Mouse (Mus musculus): ENCODE results near the gene Gatm. TPM values are rescaled to one million over a fixed set of nuclear protein-coding genes. Genes with fewer than 3 reads are reported as not detected.
A peak's percentile ranks its signal among the peaks of the same experiment; 100 is the strongest.

The Gatm gene
- polyA plus RNA-seq, 1 experiment = 13.5 TPM

DNA sequence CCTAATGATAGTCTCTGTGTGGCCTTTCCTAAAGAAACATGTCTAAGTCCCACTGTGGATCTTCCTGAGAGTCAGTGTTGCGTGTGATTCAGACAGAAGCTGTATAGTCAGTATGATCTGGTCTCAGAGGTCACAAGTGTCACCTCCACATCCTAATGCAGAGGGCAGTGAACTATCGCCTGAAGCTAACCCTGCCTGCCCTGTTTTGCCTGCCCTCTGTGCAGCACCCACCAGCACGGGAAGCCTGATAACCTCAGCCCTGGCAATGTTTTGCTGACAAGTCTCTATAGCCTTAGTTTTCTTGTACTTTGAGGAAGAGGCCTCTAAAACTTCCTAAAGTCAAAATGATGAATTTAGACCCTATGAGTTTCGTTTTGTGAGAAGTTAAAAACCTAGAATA, 40.7 kb downstream of the Gatm start:
- no peak for DNase-seq
- Histone ChIP-seq H3K27ac (ENCODE audit: control insufficient read depth, insufficient read depth, low read length) (no peak overlapping the region), H3K4me3 (ENCODE audit: control insufficient read depth, insufficient read depth, low read length) (no peak overlapping the region), H3K36me3 (ENCODE audit: control insufficient read depth, insufficient read depth, low read length) (no peaks in the 10 kb centered on the region), H3K4me1 (replicated peaks; ENCODE audit: control insufficient read depth, insufficient read depth, low read length) (no peaks in the 10 kb centered on the region), H3K27me3 (ENCODE audit: control insufficient read depth, insufficient read depth, low read length) (no peaks in the 10 kb centered on the region)
- no peak for TF ChIP-seq POLR2A (IDR thresholded peaks at IDR 0.05; ENCODE audit: control insufficient read depth, extremely low read depth, insufficient read depth, low read length, poor library complexity)
- TF ChIP-seq CTCF (IDR thresholded peaks at IDR 0.05; ENCODE audit: borderline replicate concordance, control insufficient read depth, extremely low read depth, insufficient read depth, low read length, poor library complexity) = no peak
- WGBS = 79% methylated on average over 4 of the region's 4 CpGs

DNA sequence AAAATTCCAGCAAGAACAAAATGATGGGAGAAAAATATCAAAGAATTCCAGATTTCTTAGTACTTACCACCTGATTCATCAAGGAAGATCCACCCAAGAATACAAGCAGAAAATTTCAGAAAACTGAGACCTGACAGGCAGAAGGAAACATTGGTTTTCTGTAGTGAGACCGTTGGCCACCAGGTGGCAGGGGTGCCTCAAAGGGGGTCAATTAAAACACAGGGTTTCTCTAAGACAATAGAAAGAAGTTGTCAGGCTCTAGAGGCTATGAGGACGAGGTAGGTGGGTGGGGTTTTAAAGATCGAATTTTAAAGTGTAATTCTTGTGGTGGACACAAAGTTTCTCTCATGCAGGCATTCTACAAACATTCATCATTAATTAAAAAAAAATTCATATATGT, 41.7 kb downstream of the Gatm start:
- H3K36me3 ChIP-seq (ENCODE audit: control insufficient read depth, insufficient read depth, low read length) = no peaks in the 10 kb centered on the region
- 3% methylated on average over 3 of the region's 3 CpGs for WGBS
- TF ChIP-seq CTCF (IDR thresholded peaks at IDR 0.05; ENCODE audit: borderline replicate concordance, control insufficient read depth, extremely low read depth, insufficient read depth, low read length, poor library complexity) (no peak), POLR2A (IDR thresholded peaks at IDR 0.05; ENCODE audit: control insufficient read depth, extremely low read depth, insufficient read depth, low read length, poor library complexity) (no peak)
- no peak overlapping the region for H3K27ac ChIP-seq (ENCODE audit: control insufficient read depth, insufficient read depth, low read length)
- peak; percentile 71 for DNase-seq
- H3K4me1 ChIP-seq (replicated peaks; ENCODE audit: control insufficient read depth, insufficient read depth, low read length) = no peaks in the 10 kb centered on the region
- no peak overlapping the region for H3K4me3 ChIP-seq (ENCODE audit: control insufficient read depth, insufficient read depth, low read length)
- no peaks in the 10 kb centered on the region for H3K27me3 ChIP-seq (ENCODE audit: control insufficient read depth, insufficient read depth, low read length)

DNA sequence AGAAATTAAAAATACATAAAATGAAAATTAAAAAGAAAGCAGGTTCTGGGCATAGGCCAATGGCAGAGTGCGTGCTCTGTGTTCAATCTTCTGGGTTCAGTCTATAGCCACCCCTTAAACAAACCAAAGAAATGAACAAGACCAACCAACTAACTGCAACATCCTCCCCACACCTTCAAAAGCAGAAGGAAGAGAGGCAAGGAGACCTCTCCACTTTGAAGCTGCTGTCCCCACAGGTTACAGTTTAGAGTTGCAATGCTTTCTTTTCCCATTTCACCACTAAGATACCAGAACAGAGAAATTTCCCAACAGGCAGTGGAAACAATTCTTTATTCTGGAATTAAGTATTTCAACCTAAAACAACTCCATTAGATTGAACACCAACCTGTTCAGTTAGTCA, 48.9 kb downstream of the Gatm start:
- H3K4me1 ChIP-seq (replicated peaks; ENCODE audit: control insufficient read depth, insufficient read depth, low read length) = no peaks in the 10 kb centered on the region
- no peaks in the 10 kb centered on the region for H3K36me3 ChIP-seq (ENCODE audit: control insufficient read depth, insufficient read depth, low read length)
- 79% methylated on average over 1 of the region's 1 CpGs for WGBS
- DNase-seq = no peak
- no peak overlapping the region for H3K27ac ChIP-seq (ENCODE audit: control insufficient read depth, insufficient read depth, low read length)
- TF ChIP-seq POLR2A (IDR thresholded peaks at IDR 0.05; ENCODE audit: control insufficient read depth, extremely low read depth, insufficient read depth, low read length, poor library complexity) = no peak
- TF ChIP-seq CTCF (IDR thresholded peaks at IDR 0.05; ENCODE audit: borderline replicate concordance, control insufficient read depth, extremely low read depth, insufficient read depth, low read length, poor library complexity) = no peak
- H3K4me3 ChIP-seq (ENCODE audit: control insufficient read depth, insufficient read depth, low read length) = no peak overlapping the region
- no peaks in the 10 kb centered on the region for H3K27me3 ChIP-seq (ENCODE audit: control insufficient read depth, insufficient read depth, low read length)

DNA sequence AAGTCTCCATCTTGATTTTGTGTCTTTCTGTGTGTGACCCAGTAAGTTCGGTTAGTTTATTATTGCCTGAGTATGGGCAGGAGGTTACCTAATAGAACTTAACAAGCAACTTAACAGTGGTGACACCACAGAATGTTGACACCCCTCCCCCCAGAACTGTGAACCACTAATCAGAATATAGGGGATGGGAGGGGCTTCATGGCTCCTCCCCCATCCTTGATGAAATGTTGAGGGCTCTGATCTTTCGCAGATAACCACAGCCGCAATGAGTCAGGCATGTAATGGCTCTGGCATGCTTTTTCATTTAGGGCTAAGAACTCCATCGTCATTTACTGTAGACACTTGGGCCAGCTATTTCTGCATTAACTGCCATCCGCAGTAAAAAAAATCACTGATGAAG, 49.9 kb downstream of the Gatm start:
- Histone ChIP-seq H3K27ac (ENCODE audit: control insufficient read depth, insufficient read depth, low read length) (no peak overlapping the region), H3K36me3 (ENCODE audit: control insufficient read depth, insufficient read depth, low read length) (no peaks in the 10 kb centered on the region), H3K27me3 (ENCODE audit: control insufficient read depth, insufficient read depth, low read length) (no peaks in the 10 kb centered on the region), H3K4me1 (replicated peaks; ENCODE audit: control insufficient read depth, insufficient read depth, low read length) (no peaks in the 10 kb centered on the region), H3K4me3 (ENCODE audit: control insufficient read depth, insufficient read depth, low read length) (no peak overlapping the region)
- no peak for DNase-seq
- TF ChIP-seq CTCF (IDR thresholded peaks at IDR 0.05; ENCODE audit: borderline replicate concordance, control insufficient read depth, extremely low read depth, insufficient read depth, low read length, poor library complexity) = no peak
- TF ChIP-seq POLR2A (IDR thresholded peaks at IDR 0.05; ENCODE audit: control insufficient read depth, extremely low read depth, insufficient read depth, low read length, poor library complexity) = no peak
- 65% methylated on average over 5 of the region's 5 CpGs for WGBS

DNA sequence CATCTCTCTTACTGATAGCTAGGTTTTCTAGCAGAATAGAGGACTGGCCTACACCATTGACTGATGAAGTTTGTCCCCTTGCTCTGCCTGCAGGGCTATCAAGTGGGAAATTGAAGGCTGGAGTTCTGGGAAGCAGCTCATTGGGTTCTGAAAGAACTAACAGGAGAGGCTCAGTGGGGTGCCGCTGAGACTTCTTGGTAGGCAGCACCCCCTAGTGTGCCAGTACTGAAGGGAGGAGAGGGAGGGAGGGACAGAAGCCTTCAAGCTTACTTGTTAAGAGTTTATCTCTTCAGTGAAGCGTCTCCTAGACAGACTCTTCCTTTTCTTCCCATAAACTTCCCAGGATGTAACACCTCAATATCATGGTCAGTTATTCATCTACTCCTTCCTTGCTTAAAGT, 52.8 kb downstream of the Gatm start:
- TF ChIP-seq POLR2A (IDR thresholded peaks at IDR 0.05; ENCODE audit: control insufficient read depth, extremely low read depth, insufficient read depth, low read length, poor library complexity) (no peak), CTCF (IDR thresholded peaks at IDR 0.05; ENCODE audit: borderline replicate concordance, control insufficient read depth, extremely low read depth, insufficient read depth, low read length, poor library complexity) (peak; percentile 46; the same call in 1 of the 2 replicates)
- no peaks in the 10 kb centered on the region for H3K36me3 ChIP-seq (ENCODE audit: control insufficient read depth, insufficient read depth, low read length)
- WGBS = 20% methylated on average over 2 of the region's 2 CpGs
- DNase-seq = peak; percentile 65
- H3K4me1 ChIP-seq (replicated peaks; ENCODE audit: control insufficient read depth, insufficient read depth, low read length) = no peaks in the 10 kb centered on the region
- no peak overlapping the region for H3K4me3 ChIP-seq (ENCODE audit: control insufficient read depth, insufficient read depth, low read length)
- H3K27me3 ChIP-seq (ENCODE audit: control insufficient read depth, insufficient read depth, low read length) = no peaks in the 10 kb centered on the region
- H3K27ac ChIP-seq (ENCODE audit: control insufficient read depth, insufficient read depth, low read length) = no peak overlapping the region

Other genes with a start within 250 kb of the Gatm start
- gene Shf, start 242.1 kb downstream of the Gatm start, polyA plus RNA-seq (2012; rRNA removed) = 36.3 and 41.9 TPM in 2 replicates
- gene Slc28a2, start 184.8 kb downstream of the Gatm start, polyA plus RNA-seq (2012; rRNA removed) = 22.9 and 28.7 TPM in 2 replicates
- gene Gm14085, start 126.4 kb downstream of the Gatm start, polyA plus RNA-seq (2012; rRNA removed) = 4.7 and 4.8 TPM in 2 replicates
- gene AA467197, start 25.7 kb upstream of the Gatm start, polyA plus RNA-seq (2012; rRNA removed) = 2.6 and 4.4 TPM in 2 replicates
- 7.3 and 8.0 TPM in 2 replicates for gene Slc30a4, start 91.4 kb upstream of the Gatm start, polyA plus RNA-seq (2012; rRNA removed)
- gene Bloc1s6, start 127.2 kb upstream of the Gatm start, polyA plus RNA-seq (2012; rRNA removed) = 38.3 and 40.5 TPM in 2 replicates
- 12.2 and 15.2 TPM in 2 replicates for gene Sqor, start 153.9 kb upstream of the Gatm start, polyA plus RNA-seq (2012; rRNA removed)

Measured in thymus, adult 2 months (tissue).